Mouse (Mus musculus) layer of hippocampus, postnatal 14 days (tissue): ENCODE results near the gene Susd5. TPM values are rescaled to one million over a fixed set of nuclear protein-coding genes. Genes with fewer than 3 reads are reported as not detected.

Source experiments
- DNase-seq, 2 experiments: peaks; one replicate each; pipeline ENCODE4 v3.0.0; 2021 to 2022; ENCODE audit warnings: low spot score in 2 of 2, mixed read lengths in 1 of 2
- long read RNA-seq, 2 experiments: library from polyadenylated mRNA; stranded (forward); transcript quantifications; one replicate each; pipeline ENCODE4 v2.0.0; 2021
- total RNA-seq, 2 experiments: library from RNA; stranded (reverse); gene quantifications; 2 replicates each; pipeline ENCODE4 v1.2.3; 2021

The Susd5 gene
- total RNA-seq = 1 to 10 TPM; 3.5 to 4.5 TPM
- long read RNA-seq, experiment 1, full-length matches to known transcripts = 5 of 9 reads
- long read RNA-seq, experiment 1, partial matches to known transcripts = 4 of 9 reads
- long read RNA-seq, experiment 1, other reads (novel, unspliced or antisense) = 0 of 9 reads
- long read RNA-seq, experiment 2, full-length matches to known transcripts = 4 of 5 reads
- long read RNA-seq, experiment 2, partial matches to known transcripts = 0 of 5 reads
- long read RNA-seq, experiment 2, other reads (novel, unspliced or antisense) = 1 of 5 reads

- peak in 1 of 2 experiments; percentile 13 for DNase-seq
These were observed at the start of gene Susd5 for GRCm38 (mm10) chr9:114057090-114057796. Susd5 (plus strand) TSS chr9:114057140.

- no peak for DNase-seq
These were observed 49.0 kb upstream of the Susd5 start for GRCm38 (mm10) chr9:114007850-114008350.

GRCm38 (mm10) chr9:114009526-114009925 is 47.4 kb upstream of the Susd5 start:
- DNase-seq = no peak

- no peak for DNase-seq
These were observed 45.7 kb upstream of the Susd5 start for GRCm38 (mm10) chr9:114011203-114011602.

GRCm38 (mm10) chr9:114014034-114014433 is 42.9 kb upstream of the Susd5 start:
- DNase-seq = no peak

- no peak for DNase-seq
These were observed 41.2 kb upstream of the Susd5 start for GRCm38 (mm10) chr9:114015724-114016123.

GRCm38 (mm10) chr9:114016402-114016801 is 40.5 kb upstream of the Susd5 start:
- DNase-seq = no peak

- DNase-seq = no peak
These were observed 37.8 kb upstream of the Susd5 start for GRCm38 (mm10) chr9:114019012-114019762.

- no peak for DNase-seq
These were observed 34.8 kb upstream of the Susd5 start for GRCm38 (mm10) chr9:114022141-114022540.

GRCm38 (mm10) chr9:114025182-114025581 is 31.8 kb upstream of the Susd5 start:
- no peak for DNase-seq

GRCm38 (mm10) chr9:114025846-114026245 is 31.1 kb upstream of the Susd5 start:
- no peak for DNase-seq

GRCm38 (mm10) chr9:114026261-114026934 is 30.5 kb upstream of the Susd5 start:
- DNase-seq = peak; percentile 72 to 83

GRCm38 (mm10) chr9:114040945-114041344 is 16.0 kb upstream of the Susd5 start:
- DNase-seq = no peak

GRCm38 (mm10) chr9:114042490-114042889 is 14.4 kb upstream of the Susd5 start:
- DNase-seq = peak; percentile 9 to 43

GRCm38 (mm10) chr9:114044446-114044845 is 12.5 kb upstream of the Susd5 start:
- DNase-seq = no peak

- DNase-seq = no peak
These were observed 10.9 kb upstream of the Susd5 start, which contains the start of gene Fbxl2 for GRCm38 (mm10) chr9:114046028-114046427. Fbxl2 (minus strand) TSS chr9:114046191.

- DNase-seq = no peak
These were observed 10.3 kb upstream of the Susd5 start for GRCm38 (mm10) chr9:114046676-114047075.

GRCm38 (mm10) chr9:114050106-114050505 is 6.8 kb upstream of the Susd5 start:
- DNase-seq = no peak

- DNase-seq = no peak
These were observed 6.2 kb upstream of the Susd5 start for GRCm38 (mm10) chr9:114050778-114051177.

- DNase-seq = no peak
These were observed 4.9 kb upstream of the Susd5 start for GRCm38 (mm10) chr9:114052031-114052430.

- DNase-seq = no peak
These were observed 4.1 kb upstream of the Susd5 start for GRCm38 (mm10) chr9:114052866-114053265.
